Mouse (Mus musculus) CH12.LX (cell line): ENCODE data around the gene Spen.

Experiments
- BHLHE40 ChIP-seq: IDR thresholded peaks from 2 replicates; pipeline ENCODE4 v1.6.1; 2011; ENCODE audit warnings: mild to moderate bottlenecking, low read depth, low read length, improper control_type of control experiment
- CTCF ChIP-seq, 2 experiments: IDR thresholded peaks in 1 of 2; conservative IDR thresholded peaks in 1 of 2; 2 replicates each; pipeline ENCODE4 v1.5.1; 2011 to 2012; ENCODE audit warnings: low read depth in 2 of 2, low read length in 2 of 2, improper control_type of control experiment in 1 of 2, inconsistent platforms in 1 of 2, mild to moderate bottlenecking in 1 of 2, moderate library complexity in 1 of 2
- MXI1 ChIP-seq: IDR thresholded peaks from 2 replicates; pipeline ENCODE4 v1.6.1; 2011; ENCODE audit warnings: mild to moderate bottlenecking, low read depth, low read length, improper control_type of control experiment
- MYC ChIP-seq: IDR thresholded peaks from 2 replicates; pipeline ENCODE4 v1.6.1; 2011; ENCODE audit warnings: low read depth, mild to moderate bottlenecking, improper control_type of control experiment, low read length
- POLR2A ChIP-seq: IDR thresholded peaks from 2 replicates; pipeline ENCODE4 v1.6.1; 2011; ENCODE audit warnings: low read depth, mild to moderate bottlenecking, improper control_type of control experiment, low read length
- SIN3A ChIP-seq: IDR thresholded peaks from 2 replicates; pipeline ENCODE4 v1.6.1; 2012; ENCODE audit warnings: low read length, improper control_type of control experiment, inconsistent platforms
- USF1 ChIP-seq: IDR thresholded peaks from 2 replicates; pipeline ENCODE4 v1.6.1; 2014; ENCODE audit warnings: low read depth, mild to moderate bottlenecking, inconsistent platforms, low read length, improper control_type of control experiment

GRCm38 (mm10) chr4:141564660-141565059, 26.3 kb upstream of the Spen start:
- no peak for TF ChIP-seq SIN3A
- TF ChIP-seq CTCF (conservative IDR thresholded peaks at IDR 0.05 in 1 of 2, IDR thresholded peaks at IDR 0.05 in 1 of 2; ENCODE audit: low read depth in 2 of 2, low read length in 2 of 2): no peak
- no peak for TF ChIP-seq MXI1
- no peak for TF ChIP-seq MYC
- no peak for TF ChIP-seq POLR2A
- TF ChIP-seq BHLHE40: no peak
- no peak for TF ChIP-seq USF1
